Mouse (Mus musculus) brain, embryonic 18.5 days (tissue): ENCODE data around the gene Tmem94.

ENCODE experiments used
- DNase-seq: peaks from one replicate; pipeline ENCODE4 v3.0.0-alpha.2; 2012; ENCODE audit warnings: low read depth, low spot score

The Tmem94 gene

GRCm38 (mm10) chr11:115831518-115831917 is 66.3 kb downstream of the Tmem94 start:
- DNase-seq: no peak

- no peak for DNase-seq
Measured at GRCm38 (mm10) chr11:115832064-115832463, 66.8 kb downstream of the Tmem94 start.

DNA sequence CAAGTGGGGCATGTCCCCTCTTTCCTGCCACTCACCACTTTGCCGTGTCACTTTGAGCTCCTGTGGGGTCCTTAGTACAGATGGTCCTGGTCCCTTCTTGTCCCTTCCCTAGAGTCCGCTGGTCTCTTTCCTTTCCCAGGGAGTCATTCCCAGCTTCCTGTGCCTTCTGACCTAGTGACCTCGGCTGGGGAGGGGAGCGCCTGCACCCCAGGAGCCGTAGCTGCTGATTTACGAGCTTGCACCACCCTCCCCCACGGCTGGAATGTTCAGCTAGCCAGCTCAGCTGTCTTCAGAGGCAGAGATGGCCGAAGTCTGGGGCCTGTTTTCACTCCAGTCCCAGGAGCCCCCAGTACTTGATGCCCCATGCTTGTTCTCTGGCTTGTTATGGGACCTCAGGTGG is 67.3 kb downstream of the Tmem94 start:
- no peak for DNase-seq

DNA sequence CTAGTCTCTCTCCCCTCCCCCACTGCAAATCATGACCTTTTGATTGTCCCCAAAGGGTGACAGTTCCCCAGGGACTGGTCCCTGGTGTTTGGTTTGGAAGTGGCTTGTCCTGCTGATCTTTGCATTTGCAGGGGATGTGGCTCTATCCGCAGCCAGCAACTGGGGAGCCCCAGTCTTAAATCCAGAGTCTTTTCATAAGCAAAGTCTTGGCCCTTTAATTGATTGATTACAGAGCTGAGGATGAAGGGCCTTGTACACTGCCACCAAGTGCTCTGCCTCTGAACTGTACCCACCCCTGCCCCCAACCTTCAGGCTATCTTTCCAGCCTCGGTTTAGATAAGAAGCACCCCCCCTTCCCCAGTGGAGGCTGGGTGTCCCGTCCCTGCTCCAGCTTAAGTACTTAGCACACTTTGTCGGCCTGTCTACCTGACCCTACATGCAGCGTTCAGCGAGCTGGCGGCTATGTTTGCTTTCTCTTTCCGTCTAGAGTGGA is 67.8 kb downstream of the Tmem94 start:
- no peak for DNase-seq

GRCm38 (mm10) chr11:115834033-115834432 is 68.8 kb downstream of the Tmem94 start:
- no peak for DNase-seq

DNA sequence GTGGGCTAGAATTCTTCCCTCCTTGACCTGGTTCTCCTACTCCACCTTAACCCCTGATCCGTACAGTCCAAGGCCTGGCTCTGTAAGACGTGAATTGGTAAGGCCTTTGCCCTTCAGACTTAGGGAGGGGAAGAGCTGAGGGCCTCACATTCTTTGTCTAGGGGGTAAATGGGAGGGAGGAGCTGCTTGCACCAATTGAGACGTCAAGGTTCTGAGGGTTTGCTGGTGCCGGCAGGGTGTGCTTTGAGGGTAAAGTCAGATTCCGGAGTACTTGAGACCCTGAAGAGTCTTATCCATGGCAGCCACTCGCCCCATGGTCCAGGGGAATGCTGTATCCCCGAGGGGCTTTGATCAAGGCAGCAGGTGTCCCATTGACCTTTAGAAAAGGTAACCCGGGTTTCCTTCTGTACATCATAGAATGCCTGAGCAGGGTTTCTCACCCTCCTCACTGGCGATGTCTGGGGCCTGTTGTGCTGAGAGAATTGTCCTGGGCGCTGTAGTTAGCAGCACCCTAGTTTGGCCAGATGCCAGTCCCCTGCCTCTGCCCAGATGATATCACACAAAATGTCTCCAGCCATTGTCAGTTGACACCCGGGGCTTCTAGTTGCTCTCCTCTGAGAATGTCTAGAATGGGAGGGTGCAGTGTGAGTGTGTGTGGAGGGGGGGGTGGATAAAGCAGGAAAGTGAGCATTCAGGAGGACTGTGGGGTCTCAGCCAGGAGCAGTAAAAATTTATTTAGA is 71.6 kb downstream of the Tmem94 start:
- no peak for DNase-seq

DNA sequence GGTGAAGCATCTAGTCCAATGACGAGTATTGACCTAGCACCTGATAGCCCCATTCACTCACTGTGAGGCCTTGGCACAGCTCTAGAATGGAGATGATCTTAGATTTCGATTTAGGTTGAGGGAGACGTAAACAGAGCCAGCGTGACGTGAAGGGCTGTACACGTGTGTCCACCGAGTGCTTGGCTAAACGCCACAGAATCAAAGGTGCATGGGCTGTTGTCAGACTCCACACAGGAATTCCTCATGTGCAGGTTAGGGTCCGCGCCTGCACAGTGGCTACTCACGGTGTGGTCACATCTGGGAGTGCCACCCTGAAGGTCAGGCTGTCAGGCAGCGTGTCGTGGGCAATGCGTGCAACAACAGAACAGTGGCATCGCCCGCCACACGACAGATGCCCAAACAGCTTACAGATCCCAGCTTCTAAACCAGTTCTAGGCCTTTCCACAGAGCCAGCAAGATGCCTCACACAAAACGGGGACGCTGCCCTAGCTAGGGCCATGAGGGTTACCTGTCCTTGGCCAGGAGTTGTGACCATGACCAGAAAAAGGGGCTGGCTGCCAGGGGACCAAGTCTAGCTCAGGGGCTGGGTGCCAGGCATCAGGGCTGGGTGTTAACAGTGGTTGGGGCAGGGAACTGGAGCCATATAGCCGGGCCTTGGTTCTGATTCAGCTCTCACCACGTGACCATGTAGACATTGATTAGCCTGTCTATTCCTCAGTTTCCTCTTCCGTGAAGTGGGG is 72.5 kb downstream of the Tmem94 start:
- no peak for DNase-seq

DNA sequence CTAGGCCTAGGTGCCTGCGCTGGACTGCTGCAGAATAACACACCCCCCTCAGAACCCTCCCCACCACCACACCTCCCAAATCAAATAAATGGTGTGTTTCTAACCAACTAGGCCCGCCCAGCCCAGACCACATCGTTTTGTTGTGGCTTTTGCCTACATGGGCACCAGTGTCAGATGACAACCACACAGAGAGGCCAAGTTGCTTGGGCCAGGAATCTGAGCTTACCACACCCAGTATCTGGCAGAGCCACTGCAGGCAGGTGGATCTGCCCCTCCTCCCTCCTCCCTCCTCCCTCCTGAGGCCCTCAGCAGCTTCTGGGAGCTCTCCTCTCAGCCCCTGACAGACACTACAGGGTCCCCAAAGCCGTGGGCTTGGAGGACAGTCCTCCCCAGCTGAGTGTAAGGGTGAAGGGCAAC is 73.7 kb downstream of the Tmem94 start:
- no peak for DNase-seq

- DNase-seq: no peak
Measured at GRCm38 (mm10) chr11:115839732-115840131, 74.5 kb downstream of the Tmem94 start.

DNA sequence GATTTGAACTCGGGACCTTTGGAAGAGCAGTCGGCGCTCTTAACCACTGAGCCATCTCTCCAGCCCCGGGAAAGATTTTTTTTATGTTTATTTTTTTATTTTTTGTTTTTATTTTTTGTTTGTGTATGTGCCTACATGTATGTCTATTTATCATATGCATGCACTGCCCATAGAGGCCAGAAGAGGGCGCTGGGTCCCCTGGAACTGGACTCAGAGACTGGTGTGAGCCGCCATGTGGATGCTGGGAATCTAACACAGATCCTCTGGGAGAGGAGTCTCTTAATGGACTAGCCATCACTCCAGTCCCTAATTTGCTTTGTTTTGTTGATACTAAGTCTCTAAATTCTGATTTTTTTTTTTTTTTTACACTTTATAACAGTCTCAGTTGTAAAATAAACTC is 75.8 kb downstream of the Tmem94 start:
- DNase-seq: no peak

GRCm38 (mm10) chr11:115841961-115842550 is 76.8 kb downstream of the Tmem94 start:
- no peak for DNase-seq

DNA sequence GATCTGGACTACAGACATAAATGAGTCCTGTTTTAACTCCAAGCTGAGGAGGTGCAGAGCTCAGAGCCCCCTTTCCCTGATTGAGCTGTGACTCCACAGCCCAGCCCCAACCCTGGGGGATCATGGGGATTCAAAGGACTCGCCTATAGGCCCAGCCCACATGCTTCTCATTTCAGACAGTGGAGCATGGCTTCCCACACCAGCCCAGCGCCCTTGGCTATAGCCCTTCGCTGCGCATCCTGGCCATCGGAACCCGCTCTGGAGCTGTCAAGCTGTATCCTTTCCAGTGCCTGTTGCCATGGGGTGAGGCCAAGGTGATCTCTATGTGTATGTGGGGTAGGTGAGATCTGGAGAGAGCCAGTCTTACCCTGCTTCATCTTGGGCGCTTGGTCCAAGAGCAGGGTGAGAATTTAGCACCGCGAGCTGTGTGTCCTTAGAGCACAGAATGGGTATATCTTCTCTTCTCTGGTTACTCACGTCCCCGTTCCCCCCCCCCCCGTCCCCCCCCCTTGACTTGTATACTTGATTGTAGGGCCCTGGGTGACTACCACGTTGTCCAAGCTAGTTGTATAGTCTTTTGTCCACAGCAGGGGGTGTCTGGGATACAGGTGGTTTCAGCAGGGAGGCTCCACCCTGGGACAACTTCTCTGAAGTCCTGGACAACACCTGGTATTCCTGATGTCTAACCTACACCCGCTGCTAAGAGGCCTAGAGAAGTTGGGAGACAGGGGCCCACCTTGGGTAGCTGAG is 78.1 kb downstream of the Tmem94 start:
- DNase-seq: no peak

GRCm38 (mm10) chr11:115843891-115844239 is 78.6 kb downstream of the Tmem94 start:
- no peak for DNase-seq

DNA sequence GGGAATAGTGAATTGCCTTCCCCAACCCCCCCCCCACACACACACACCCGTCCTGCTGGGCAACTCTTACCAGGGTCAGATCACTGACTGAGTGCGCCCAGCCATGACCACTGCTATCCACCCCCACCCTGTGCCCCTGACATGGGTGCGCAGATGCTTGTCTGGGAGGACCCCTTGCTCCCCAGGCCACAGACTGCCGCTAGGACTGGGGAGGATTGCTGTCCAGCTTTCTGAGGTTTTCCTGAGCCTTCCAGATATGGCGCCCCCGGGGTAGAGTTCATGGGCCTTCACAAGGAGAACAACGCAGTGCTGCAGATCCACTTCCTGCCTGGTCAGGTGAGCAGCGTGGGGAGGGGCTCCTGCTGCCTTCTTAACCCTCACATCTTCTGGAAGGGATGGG is 79.0 kb downstream of the Tmem94 start:
- DNase-seq: no peak

- DNase-seq: no peak
Measured at GRCm38 (mm10) chr11:115845819-115846218, 80.6 kb downstream of the Tmem94 start.
